Mouse (Mus musculus) ES-Bruce4 (cell line): Measurements from ENCODE around the gene BC005537.

ENCODE experiments used
- CTCF ChIP-seq: IDR thresholded peaks from one replicate; pipeline ENCODE4 v1.8.1; 2011; ENCODE audit warnings: low read depth, low read length
- POLR2A ChIP-seq: IDR thresholded peaks from one replicate; pipeline ENCODE4 v1.8.1; 2011; ENCODE audit warnings: low read length; ENCODE audit not compliant: insufficient read depth

DNA sequence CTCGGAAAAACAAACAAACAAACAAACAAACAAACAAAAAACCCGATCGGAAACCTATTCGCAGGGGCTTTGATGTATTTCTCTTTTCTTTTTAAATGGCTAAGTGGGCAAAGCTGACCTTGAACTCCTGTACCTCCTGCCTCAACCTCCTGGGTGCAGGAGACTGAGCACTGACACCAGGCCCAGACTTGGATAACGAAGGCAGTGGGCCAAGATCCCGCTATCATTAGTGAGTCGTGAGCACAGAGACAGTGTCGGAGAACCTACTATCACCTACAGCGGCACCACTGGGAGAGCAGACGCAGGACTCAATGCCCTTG, 40.4 kb upstream of the BC005537 start:
- TF ChIP-seq POLR2A (no peak), CTCF (no peak)
